Mouse (Mus musculus): ENCODE results near the gene Evx2.

Evx2 gene

DNA sequence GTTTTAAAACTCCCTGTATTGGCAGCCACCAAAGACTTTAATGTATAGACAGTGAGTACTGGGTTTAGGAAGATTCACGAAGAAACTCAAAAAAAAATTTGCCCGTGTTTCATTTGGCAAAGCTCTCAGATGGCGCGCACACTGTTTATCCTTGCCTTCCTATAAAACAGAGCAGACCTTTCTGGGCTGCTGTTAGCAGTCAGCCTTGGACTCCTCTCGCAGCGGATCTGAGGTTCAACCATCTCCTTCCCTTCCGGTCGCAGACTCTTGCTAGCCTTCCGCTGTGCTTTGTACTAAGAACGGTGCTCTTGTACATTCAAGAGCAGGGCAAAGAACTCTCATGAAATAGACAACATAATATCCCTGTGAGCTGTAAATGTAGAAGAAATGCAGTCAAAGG lies 39.0 kb downstream of the Evx2 start:
- DNase-seq (ENCODE audit: low spot score): no peak

- DNase-seq (ENCODE audit: low spot score): no peak
Observed at GRCm38 (mm10) chr2:74619676-74620246, 39.6 kb downstream of the Evx2 start.

- no peak for DNase-seq (ENCODE audit: low spot score)
Observed at GRCm38 (mm10) chr2:74617706-74618105, 41.7 kb downstream of the Evx2 start.

DNA sequence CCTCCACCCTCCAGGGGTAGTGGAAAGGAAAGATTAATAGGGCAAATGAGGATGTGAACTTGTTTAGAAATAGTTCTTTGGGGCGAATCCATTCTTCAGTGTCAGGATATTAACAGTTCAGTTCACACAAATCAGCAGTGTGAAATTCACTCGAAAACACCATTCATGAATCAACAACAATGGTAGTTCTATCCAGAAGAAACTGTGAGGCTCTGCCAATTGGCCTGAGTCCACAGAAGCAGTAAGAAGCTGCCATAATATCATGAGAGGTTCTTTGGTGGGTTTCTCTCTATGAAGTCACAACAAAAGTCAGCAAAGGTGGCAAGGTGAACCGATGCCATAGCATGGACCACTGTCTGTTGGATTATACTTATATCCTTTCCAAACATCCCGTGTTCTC lies 48.0 kb downstream of the Evx2 start:
- DNase-seq (ENCODE audit: low spot score): no peak

DNA sequence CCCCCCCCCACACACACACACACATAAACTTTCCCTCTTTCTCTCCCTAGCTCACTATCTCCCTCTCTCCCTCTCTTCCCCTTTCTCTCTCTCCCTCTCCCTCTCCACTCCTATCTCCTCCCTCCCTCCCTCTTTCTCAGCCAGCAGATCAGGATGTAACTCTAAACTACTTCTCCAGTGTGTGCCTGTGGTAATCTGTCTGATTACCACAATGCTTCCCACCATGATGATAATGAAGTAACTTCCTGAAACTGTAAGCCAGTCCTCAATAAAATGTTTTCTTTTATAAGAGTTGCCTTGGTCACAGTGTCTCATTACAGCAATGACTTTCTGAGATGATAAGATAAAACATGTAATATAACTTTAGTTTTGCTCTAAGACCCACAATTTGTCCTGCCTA lies 50.0 kb downstream of the Evx2 start:
- DNase-seq (ENCODE audit: low spot score): no peak

DNA sequence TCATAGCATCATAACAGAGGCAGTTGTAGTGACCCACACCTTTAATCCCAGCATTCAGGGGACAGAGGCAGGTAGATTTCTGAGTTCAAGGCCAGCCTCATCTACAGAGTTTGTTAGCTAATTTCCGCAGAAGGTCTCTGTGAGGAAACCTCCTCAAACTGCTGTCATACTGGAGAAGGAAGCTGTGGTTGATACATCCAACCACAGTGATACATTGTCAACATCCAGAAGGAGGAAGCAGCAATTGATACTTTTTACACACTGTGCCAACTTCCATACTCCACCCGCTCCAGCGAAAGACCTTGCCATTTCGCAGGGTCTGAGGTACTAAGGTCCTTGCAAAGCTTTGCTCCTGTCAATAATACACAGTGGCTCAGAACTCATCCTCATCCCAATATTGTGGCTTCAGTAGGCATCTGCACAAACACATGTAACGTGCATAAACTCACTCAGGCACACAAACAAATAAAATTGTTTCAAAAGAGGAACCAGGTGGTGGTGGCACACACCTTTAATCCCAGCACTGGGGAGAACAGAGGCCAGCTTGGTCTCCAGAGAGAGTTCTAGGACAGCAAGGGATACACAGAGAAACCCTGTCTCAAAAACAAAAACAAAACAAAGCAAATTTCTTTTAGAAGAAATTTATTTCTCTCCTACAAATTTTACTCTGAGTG lies 53.1 kb downstream of the Evx2 start:
- no peak for DNase-seq (ENCODE audit: low spot score)

DNA sequence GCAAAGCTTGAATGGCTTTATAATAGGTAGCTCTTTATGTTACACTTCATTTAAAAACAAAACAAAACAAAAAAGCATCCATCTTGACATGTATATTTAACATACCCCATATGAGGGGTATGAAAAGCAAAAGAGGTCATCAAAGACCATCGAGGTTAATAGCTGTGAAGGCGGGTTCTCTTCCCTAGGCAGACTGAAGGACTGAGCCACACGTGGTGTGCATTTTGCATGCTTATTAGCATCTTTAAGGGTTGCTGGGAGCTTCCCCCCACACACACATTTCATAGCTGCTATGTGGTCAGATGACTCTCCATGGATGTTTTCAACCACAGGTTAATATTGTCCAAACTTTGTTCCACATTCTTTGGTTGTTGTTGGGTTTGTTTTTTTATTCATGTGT lies 55.3 kb downstream of the Evx2 start:
- peak; percentile 40 for DNase-seq (ENCODE audit: low spot score)

Data from embryo, embryonic 10.5 days (tissue).